Mouse (Mus musculus): ENCODE measurements around the gene Nin. TPM values are rescaled to one million over a fixed set of nuclear protein-coding genes. Genes with fewer than 3 reads are reported as not detected.

The Nin gene
- polyA plus RNA-seq, 1 experiment from 2014 or later: 13.9 TPM

GRCm38 (mm10) chr12:69962468-69962867 is 151.0 kb downstream of the Nin start:
- 65% methylated on average over 4 of the region's 4 CpGs for WGBS
- no peak for ATAC-seq (replicated peaks; ENCODE audit: low FRiP score)

More at GRCm38 (mm10) chr12:69962468-69962867, 151.0 kb downstream of the Nin start:
- no peak overlapping the region for H3K4me3 ChIP-seq (replicated peaks)
- H3K36me3 ChIP-seq: peaks cover 66% of the 10 kb centered on the region
- H3K27me3 ChIP-seq: no peaks in the 10 kb centered on the region
- no peak overlapping the region for H3K9ac ChIP-seq
- H3K27ac ChIP-seq: no peak overlapping the region
- H3K4me1 ChIP-seq: no peaks in the 10 kb centered on the region
- H3K9me3 ChIP-seq (replicated peaks): no peaks in the 10 kb centered on the region
- no peak overlapping the region for H3K4me2 ChIP-seq

Other genes with a start within 250 kb of the Nin start
- gene Atl1, start 221.1 kb downstream of the Nin start, polyA plus RNA-seq (2015; fragmentation: Nextera tagmentation; extraction: Ambion mirVana): 5.4 and 7.7 TPM in 2 replicates
- 34.3 and 36.9 TPM in 2 replicates for gene Map4k5, start 220.5 kb downstream of the Nin start, polyA plus RNA-seq (2015; fragmentation: Nextera tagmentation; extraction: Ambion mirVana)
- gene Sav1, start 126.7 kb downstream of the Nin start, polyA plus RNA-seq (2015; fragmentation: Nextera tagmentation; extraction: Ambion mirVana): 7.1 and 9.2 TPM in 2 replicates
- gene Abhd12b, start 40.4 kb upstream of the Nin start, polyA plus RNA-seq (2015; fragmentation: Nextera tagmentation; extraction: Ambion mirVana): not detected in 2 replicates
- gene Pygl, start 117.8 kb upstream of the Nin start, polyA plus RNA-seq (2015; fragmentation: Nextera tagmentation; extraction: Ambion mirVana): 37.6 and 38.5 TPM in 2 replicates
- gene Trim9, start 233.9 kb upstream of the Nin start, polyA plus RNA-seq (2015; fragmentation: Nextera tagmentation; extraction: Ambion mirVana): 2.6 and 2.8 TPM in 2 replicates

Data from kidney, embryonic 15.5 days (tissue).